Mouse (Mus musculus): ENCODE measurements at regions not wholly inside any gene's neighbourhood (a gene's known extent, or its start where the extent isn't known, plus 50 kb on each side); places are given as distances from the start of the nearest gene placed in this dataset.

DNA sequence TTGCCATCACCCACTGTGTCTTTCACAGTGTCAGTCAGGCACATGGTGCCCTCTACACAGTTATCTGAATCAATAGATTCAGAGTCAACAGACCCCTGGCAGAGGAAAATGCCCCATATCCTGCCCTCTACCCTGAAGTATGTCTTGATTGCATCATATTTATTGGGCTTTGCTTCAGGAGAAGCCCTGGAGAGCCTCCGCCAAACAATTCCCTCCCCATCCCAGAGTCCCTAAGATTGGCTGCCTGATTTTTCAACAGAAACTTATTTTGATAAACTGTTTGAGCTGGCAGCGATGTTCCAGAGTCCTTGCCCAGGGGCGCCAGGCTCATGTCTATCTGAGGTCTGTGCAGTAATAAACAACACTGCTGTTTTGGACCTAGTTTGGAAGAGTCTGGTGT is 117.2 kb upstream of the Dusp10 start:
- no peak for TF ChIP-seq GATA1 (IDR thresholded peaks at IDR 0.05; ENCODE audit: borderline replicate concordance, low read length)
- TF ChIP-seq FLI1 (IDR thresholded peaks at IDR 0.05; ENCODE audit: low read length): no peak
